Mouse (Mus musculus) midbrain, embryonic 14.5 days (tissue): ENCODE results near the gene Ubl5. TPM values are rescaled to one million over a fixed set of nuclear protein-coding genes. Genes with fewer than 3 reads are reported as not detected.

Experiments
- ATAC-seq: fragments of 200-750 bp; cut with Nextera tagmentation; 2 replicates; pipeline ENCODE4 v1.8.0; 2017; ENCODE audit warnings: moderate number of reproducible peaks, moderate library complexity; ENCODE audit not compliant: low FRiP score, low TSS enrichment
- DNase-seq: peaks from one replicate; pipeline ENCODE4 v3.0.0-alpha.2; 2015
- H3K27ac ChIP-seq: fragments of 300-500 bp; sonication (generic); replicated peaks from 2 replicates; pipeline ENCODE4 v1.5.1; 2014; ENCODE audit warnings: mild to moderate bottlenecking, low read depth, low read length, moderate library complexity
- H3K27me3 ChIP-seq: fragments of 300-500 bp; sonication (generic); 2 replicates; pipeline ENCODE4 v1.6.1; 2014; ENCODE audit warnings: low read length, control low read depth, mixed read lengths; ENCODE audit not compliant: control insufficient read depth, insufficient read depth
- H3K36me3 ChIP-seq: fragments of 300-500 bp; sonication (generic); 2 replicates; pipeline ENCODE4 v1.6.1; 2014; ENCODE audit warnings: low read length, control low read depth; ENCODE audit not compliant: control insufficient read depth, insufficient read depth
- H3K4me1 ChIP-seq: fragments of 300-500 bp; sonication (generic); 2 replicates; pipeline ENCODE4 v1.6.1; 2014; ENCODE audit warnings: mild to moderate bottlenecking, antibody characterized with exemption, low read length, control low read depth; ENCODE audit not compliant: control insufficient read depth, insufficient read depth
- H3K4me2 ChIP-seq: fragments of 300-500 bp; sonication (generic); 2 replicates; pipeline ENCODE4 v1.6.1; 2014; ENCODE audit warnings: mild to moderate bottlenecking, low read length, moderate library complexity
- H3K4me3 ChIP-seq: fragments of 300-500 bp; sonication (generic); replicated peaks from 2 replicates; pipeline ENCODE4 v1.5.1; 2014; ENCODE audit warnings: low read depth, low read length
- H3K9ac ChIP-seq: fragments of 300-500 bp; sonication (generic); replicated peaks from 2 replicates; pipeline ENCODE4 v1.6.1; 2014; ENCODE audit warnings: mild to moderate bottlenecking, low read length, moderate library complexity
- H3K9me3 ChIP-seq: fragments of 300-500 bp; sonication (generic); 2 replicates; pipeline ENCODE4 v1.6.1; 2016; ENCODE audit warnings: low read length, control low read depth, mixed read lengths; ENCODE audit not compliant: control insufficient read depth
- WGBS: fragments of 180-500 bp; shearing (Covaris S2); extraction: QIAGEN DNeasy Blood & Tissue Kit; methylation state at CpG from one replicate; pipeline ENCODE4 v1.1.7; 2014; 5-methylcytosine and 5-hydroxymethylcytosine counted together
- polyA plus RNA-seq: library from polyadenylated mRNA; unstranded; fragments of >200 nt; fragmentation: Nextera tagmentation; extraction: Ambion mirVana; gene quantifications from 2 replicates; pipeline ENCODE4 v1.2.1, GENCODE M21; 2014

The Ubl5 gene
- polyA plus RNA-seq: 444 and 552 TPM in 2 replicates

- H3K27ac ChIP-seq: peak within 1 kb of the TSS; percentile 90
- peak within 1 kb of the TSS; percentile 84 for H3K9ac ChIP-seq
- H3K27me3 ChIP-seq: no peaks in the 10 kb centered on the region
- under 1% methylated on average over 48 of the region's 51 CpGs for WGBS
- H3K36me3 ChIP-seq: peaks cover 35% of the 10 kb centered on the region
- DNase-seq (peak; percentile 94), ATAC-seq (peak; percentile 87)
- H3K4me2 ChIP-seq: peak within 1 kb of the TSS; percentile 89
- H3K4me3 ChIP-seq: peak within 1 kb of the TSS; percentile 68
- H3K4me1 ChIP-seq: peaks cover 29% of the 10 kb centered on the region
- H3K9me3 ChIP-seq: no peaks in the 10 kb centered on the region
Observed at GRCm38 (mm10) chr9:20642101-20642895, at the start of gene Ubl5. Ubl5 (plus strand) TSS chr9:20642878.

GRCm38 (mm10) chr9:20601270-20601669 is 41.4 kb upstream of the Ubl5 start:
- no peaks in the 10 kb centered on the region for H3K27me3 ChIP-seq
- no peak for DNase-seq
- 85% methylated on average over 6 of the region's 6 CpGs for WGBS

GRCm38 (mm10) chr9:20606269-20606668 is 36.4 kb upstream of the Ubl5 start:
- Histone ChIP-seq H3K4me2 (peak overlapping the region; percentile 64), H3K27ac (0 out of 2 replicates have a peak overlapping the region, but pooled peaks have one; percentile 97), H3K4me3 (peak overlapping the region; percentile 53; the same call in 1 of the 2 replicates), H3K36me3 (peaks cover 11% of the 10 kb centered on the region), H3K9ac (peak overlapping the region; percentile 86), H3K4me1 (peaks cover 9% of the 10 kb centered on the region; the same call in 1 of the 2 replicates), H3K9me3 (0 out of 2 replicates have a peak, but pooled peaks cover 3% of the 10 kb centered on the region), H3K27me3 (no peaks in the 10 kb centered on the region)
- DNase-seq (no peak), ATAC-seq (no peak)
- WGBS: 100% methylated on average over 1 of the region's 1 CpGs

More at GRCm38 (mm10) chr9:20601270-20601669, 41.4 kb upstream of the Ubl5 start:
- Histone ChIP-seq H3K4me1 (peaks cover 2% of the 10 kb centered on the region; the same call in 1 of the 2 replicates), H3K9ac (no peak overlapping the region), H3K4me3 (no peak overlapping the region), H3K9me3 (no peaks in the 10 kb centered on the region), H3K4me2 (no peak overlapping the region), H3K27ac (no peak overlapping the region), H3K36me3 (peaks cover 36% of the 10 kb centered on the region)
- ATAC-seq: no peak

- ATAC-seq (peak; percentile 92), DNase-seq (peak; percentile 96)
- Histone ChIP-seq H3K4me3 (peak overlapping the region; percentile 53), H3K4me1 (peaks cover 9% of the 10 kb centered on the region; the same call in 1 of the 2 replicates), H3K27me3 (no peaks in the 10 kb centered on the region), H3K4me2 (peak overlapping the region; percentile 64), H3K27ac (peak overlapping the region; percentile 97), H3K9me3 (0 out of 2 replicates have a peak, but pooled peaks cover 3% of the 10 kb centered on the region), H3K9ac (peak overlapping the region; percentile 86), H3K36me3 (peaks cover 4% of the 10 kb centered on the region; the same call in 1 of the 2 replicates)
- WGBS: under 1% methylated on average over 57 of the region's 57 CpGs
Observed at GRCm38 (mm10) chr9:20607100-20607974, 35.3 kb upstream of the Ubl5 start.

- ATAC-seq (no peak), DNase-seq (no peak)
- Histone ChIP-seq H3K36me3 (no peaks in the 10 kb centered on the region; the same call in 1 of the 2 replicates), H3K4me2 (no peak overlapping the region), H3K4me1 (peaks cover 9% of the 10 kb centered on the region; the same call in 1 of the 2 replicates), H3K27ac (no peak overlapping the region), H3K9ac (no peak overlapping the region), H3K4me3 (no peak overlapping the region), H3K9me3 (0 out of 2 replicates have a peak, but pooled peaks cover 3% of the 10 kb centered on the region), H3K27me3 (no peaks in the 10 kb centered on the region)
- WGBS: 91% methylated on average over 5 of the region's 5 CpGs
Observed at GRCm38 (mm10) chr9:20609831-20610464, 32.7 kb upstream of the Ubl5 start.

GRCm38 (mm10) chr9:20611976-20612375 is 30.7 kb upstream of the Ubl5 start:
- no peak for DNase-seq
- Histone ChIP-seq H3K9ac (no peak overlapping the region), H3K27ac (no peak overlapping the region), H3K36me3 (peaks cover 4% of the 10 kb centered on the region; the same call in 1 of the 2 replicates), H3K4me3 (no peak overlapping the region), H3K4me2 (no peak overlapping the region), H3K27me3 (no peaks in the 10 kb centered on the region), H3K9me3 (0 out of 2 replicates have a peak, but pooled peaks cover 3% of the 10 kb centered on the region), H3K4me1 (0 out of 2 replicates have a peak, but pooled peaks cover 2% of the 10 kb centered on the region)
- no peak for ATAC-seq
- 84% methylated on average over 5 of the region's 5 CpGs for WGBS

- Histone ChIP-seq H3K27me3 (no peaks in the 10 kb centered on the region), H3K36me3 (peaks cover 15% of the 10 kb centered on the region), H3K27ac (no peak overlapping the region), H3K9ac (no peak overlapping the region), H3K4me2 (no peak overlapping the region), H3K9me3 (no peaks in the 10 kb centered on the region), H3K4me3 (no peak overlapping the region), H3K4me1 (no peaks in the 10 kb centered on the region)
- ATAC-seq (no peak), DNase-seq (no peak)
- 94% methylated on average over 2 of the region's 2 CpGs for WGBS
Observed at GRCm38 (mm10) chr9:20616685-20617084, 26.0 kb upstream of the Ubl5 start.

GRCm38 (mm10) chr9:20631332-20631731 is 11.3 kb upstream of the Ubl5 start:
- no peak overlapping the region for H3K4me2 ChIP-seq
- H3K4me1 ChIP-seq: no peaks in the 10 kb centered on the region
- H3K4me3 ChIP-seq: no peak overlapping the region
- WGBS: 94% methylated on average over 2 of the region's 2 CpGs
- H3K9ac ChIP-seq: no peak overlapping the region
- DNase-seq (no peak), ATAC-seq (no peak)
- no peaks in the 10 kb centered on the region for H3K9me3 ChIP-seq
- H3K27ac ChIP-seq: no peak overlapping the region
- no peaks in the 10 kb centered on the region for H3K36me3 ChIP-seq
- H3K27me3 ChIP-seq: no peaks in the 10 kb centered on the region
